10 mouse cellular contexts compared by ENCODE assay signal in genomic region chr10:81541363-81541762, GRCm38 (mm10). TPM values are rescaled to one million over a fixed set of nuclear protein-coding genes. Genes with fewer than 3 reads are reported as not detected.
DNase-seq lines count a peak whose midpoint lies in the region; ATAC-seq and TF ChIP-seq lines count a peak whose summit lies in the region.
"Had no signal": no experiment of that assay in that cellular context is flagged by ENCODE, and none has a peak within 500 bp of the region (broad histone marks: within the 10 kb centered on the region; RNA-seq: fewer than 3 reads in every experiment).

No protein-coding gene starts in this region.

- ATAC-seq in heart, embryonic 14.5 days (ENCODE audit: insufficient number of reproducible peaks, insufficient read depth, low FRiP score, low read depth) = no peak
- no peak for ATAC-seq in lung, postnatal 0 days
- ATAC-seq in intestine, embryonic 16.5 days = no peak
- ATAC-seq in stomach, embryonic 16.5 days (ENCODE audit: insufficient read depth, low FRiP score) = no peak

- DNase-seq in heart, postnatal 14 days = no peak
- no peak for DNase-seq in lung, postnatal 0 days (ENCODE audit: low spot score)
- DNase-seq in lung, adult 2 months = no peak
- no peak for DNase-seq in thymus, adult 18-20 months
- DNase-seq: cerebellum, adult 11-12 months; retina, postnatal 1 day; thymus, postnatal 14 days had no signal

- no peak for TF ChIP-seq CTCF in lung, postnatal 0 days (IDR thresholded peaks at IDR 0.05)
- no peak for TF ChIP-seq CTCF in lung, adult 2 months (IDR thresholded peaks at IDR 0.05; ENCODE audit: insufficient read depth, low read length)

- intact Hi-C loops in heart, postnatal 14 days (cut with DNase I) = loop anchor here (10.0 kb wide), 1 partner anchor 157 kb away; the partner anchor contains the start of genes Dohh, Gm48551 and Gm48552

- peak overlapping the region; percentile 18 to 37; a peak in 1 of 4 replicates for H3K27ac ChIP-seq in heart, embryonic 14.5 days (replicated peaks in 1 of 2; ENCODE audit: control insufficient read depth in 1 of 2, insufficient read depth in 1 of 2, low read depth in 2 of 2, low read length in 2 of 2)
- H3K27ac ChIP-seq in lung, postnatal 0 days (ENCODE audit: low read length) = peak overlapping the region; percentile 64
- H3K27ac ChIP-seq in intestine, embryonic 16.5 days (ENCODE audit: low read length) = peak overlapping the region; percentile 88
- H3K27ac ChIP-seq in stomach, embryonic 16.5 days (ENCODE audit: low read length) = peak overlapping the region; percentile 86; the same call in 1 of the 2 replicates

- H3K9me3 ChIP-seq in heart, embryonic 14.5 days (ENCODE audit: control insufficient read depth, low read length) = no peaks in the 10 kb centered on the region
- no peaks in the 10 kb centered on the region for H3K9me3 ChIP-seq in lung, postnatal 0 days (ENCODE audit: low read length)
- H3K9me3 ChIP-seq in intestine, embryonic 16.5 days (ENCODE audit: control insufficient read depth, low read length) = no peaks in the 10 kb centered on the region
- H3K9me3 ChIP-seq in stomach, embryonic 16.5 days (replicated peaks; ENCODE audit: control insufficient read depth, low read length) = no peaks in the 10 kb centered on the region

- WGBS in heart, embryonic 14.5 days = 72% methylated on average over 5 of the region's 5 CpGs
- WGBS in lung, postnatal 0 days = 72% methylated on average over 5 of the region's 5 CpGs
- 53% methylated on average over 5 of the region's 5 CpGs for WGBS in lung, adult 2 months
- WGBS in intestine, embryonic 16.5 days = 74% methylated on average over 5 of the region's 5 CpGs
- 68% methylated on average over 5 of the region's 5 CpGs for WGBS in stomach, embryonic 16.5 days

- peak overlapping the region; percentile 35; the same call in 1 of the 2 replicates for H3K4me2 ChIP-seq in heart, embryonic 14.5 days (ENCODE audit: low read length)
- H3K4me2 ChIP-seq in lung, postnatal 0 days (replicated peaks; ENCODE audit: low read depth, low read length) = peak overlapping the region; percentile 30
- H3K4me2 ChIP-seq in intestine, embryonic 16.5 days (ENCODE audit: low read depth, low read length) = peak overlapping the region; percentile 59
- peak overlapping the region; percentile 92; the same call in 1 of the 2 replicates for H3K4me2 ChIP-seq in stomach, embryonic 16.5 days (ENCODE audit: low read depth, low read length)

- TF ChIP-seq EP300 in lung, postnatal 0 days (IDR thresholded peaks at IDR 0.05) = no peak

- H3K4me3 ChIP-seq in heart, embryonic 14.5 days (ENCODE audit: control insufficient read depth in 1 of 2, insufficient read depth in 1 of 2, low read depth in 1 of 2, low read length in 2 of 2) = no peak overlapping the region
- H3K4me3 ChIP-seq in lung, postnatal 0 days (ENCODE audit: low read depth, low read length) = no peak overlapping the region
- no peak overlapping the region for H3K4me3 ChIP-seq in lung, adult 2 months (replicated peaks; ENCODE audit: extremely low read depth, low read depth, low read length)
- H3K4me3 ChIP-seq in intestine, embryonic 16.5 days (ENCODE audit: low read length) = peak overlapping the region; percentile 99
- no peak overlapping the region for H3K4me3 ChIP-seq in stomach, embryonic 16.5 days (replicated peaks; ENCODE audit: low read length)

- no peaks in the 10 kb centered on the region for H3K27me3 ChIP-seq in heart, embryonic 14.5 days (ENCODE audit: control insufficient read depth, insufficient read depth, low read length)
- H3K27me3 ChIP-seq in lung, postnatal 0 days (replicated peaks; ENCODE audit: insufficient read depth, low read length) = no peaks in the 10 kb centered on the region
- H3K27me3 ChIP-seq in intestine, embryonic 16.5 days (replicated peaks; ENCODE audit: control insufficient read depth, insufficient read depth, low read length) = no peaks in the 10 kb centered on the region
- no peaks in the 10 kb centered on the region for H3K27me3 ChIP-seq in stomach, embryonic 16.5 days (ENCODE audit: control insufficient read depth, insufficient read depth, low read length)

- H3K36me3 ChIP-seq in heart, embryonic 14.5 days (ENCODE audit: control insufficient read depth, insufficient read depth, low read length) = 0 out of 2 replicates have a peak, but pooled peaks cover 4% of the 10 kb centered on the region
- H3K36me3 ChIP-seq in lung, postnatal 0 days (ENCODE audit: insufficient read depth, low read length) = no peaks in the 10 kb centered on the region
- peaks cover 12% of the 10 kb centered on the region; the same call in 1 of the 2 replicates for H3K36me3 ChIP-seq in intestine, embryonic 16.5 days (ENCODE audit: control insufficient read depth, insufficient read depth, low read length)
- 0 out of 2 replicates have a peak, but pooled peaks cover 3% of the 10 kb centered on the region for H3K36me3 ChIP-seq in stomach, embryonic 16.5 days (ENCODE audit: control insufficient read depth, insufficient read depth, low read length)

- peak overlapping the region; percentile 93 for H3K9ac ChIP-seq in heart, embryonic 14.5 days (ENCODE audit: low read length)
- 0 out of 2 replicates have a peak overlapping the region, but pooled peaks have one; percentile 40 for H3K9ac ChIP-seq in lung, postnatal 0 days (replicated peaks; ENCODE audit: low read depth)
- H3K9ac ChIP-seq in intestine, embryonic 16.5 days (ENCODE audit: low read depth, low read length) = peak overlapping the region; percentile 99
- peak overlapping the region; percentile 94 for H3K9ac ChIP-seq in stomach, embryonic 16.5 days (ENCODE audit: low read length)

- no peak for TF ChIP-seq POLR2A in lung, adult 2 months (IDR thresholded peaks at IDR 0.05; ENCODE audit: borderline replicate concordance, extremely low read depth, low read depth, low read length)

- H3K4me1 ChIP-seq in heart, embryonic 14.5 days (ENCODE audit: control insufficient read depth in 2 of 2, insufficient read depth in 2 of 2, low read length in 2 of 2) = peaks cover 20 to 34% of the 10 kb centered on the region in 2 experiments
- peaks cover 23% of the 10 kb centered on the region; the same call in 1 of the 2 replicates for H3K4me1 ChIP-seq in lung, postnatal 0 days (ENCODE audit: insufficient read depth, low read depth, low read length)
- H3K4me1 ChIP-seq in lung, adult 2 months (ENCODE audit: control insufficient read depth, insufficient read depth, low read length) = peaks cover 32% of the 10 kb centered on the region
- peaks cover 40% of the 10 kb centered on the region for H3K4me1 ChIP-seq in intestine, embryonic 16.5 days (ENCODE audit: control insufficient read depth, insufficient read depth, low read length)
- H3K4me1 ChIP-seq in stomach, embryonic 16.5 days (ENCODE audit: control insufficient read depth, insufficient read depth, low read length) = peaks cover 30% of the 10 kb centered on the region

RNA-seq across cellular contexts. Expression of gene Gna11, which starts 3.6 kb away (rescaled TPM):
- 54.9 and 57.4 TPM in 2 replicates for polyA plus RNA-seq in heart, embryonic 14.5 days (2014; fragmentation: Nextera tagmentation; extraction: Ambion mirVana)
- 10 to 100 TPM; 50.6 to 51.6 TPM for total RNA-seq in heart, postnatal 14 days (2021)
- polyA plus RNA-seq in lung, postnatal 0 days (2015; fragmentation: Nextera tagmentation; extraction: Ambion mirVana) = 62.5 and 63.2 TPM in 2 replicates
- 114 and 117 TPM in 2 replicates for polyA plus RNA-seq in lung, adult 2 months (2012; rRNA removed)
- polyA plus RNA-seq in intestine, embryonic 16.5 days (2015; fragmentation: Nextera tagmentation; extraction: Ambion mirVana) = 296 and 339 TPM in 2 replicates
- polyA plus RNA-seq in stomach, embryonic 16.5 days (2015; fragmentation: Nextera tagmentation; extraction: Ambion mirVana) = 101 and 105 TPM in 2 replicates

RNA-seq across cellular contexts. Expression of gene Gna15, which starts 17.3 kb away (rescaled TPM):
- polyA plus RNA-seq in heart, embryonic 14.5 days (2014; fragmentation: Nextera tagmentation; extraction: Ambion mirVana) = 0.74 and 0.89 TPM in 2 replicates
- total RNA-seq in heart, postnatal 14 days (2021) = under 1 TPM; 0.73 to 0.76 TPM
- polyA plus RNA-seq in lung, postnatal 0 days (2015; fragmentation: Nextera tagmentation; extraction: Ambion mirVana) = 4.2 and 4.6 TPM in 2 replicates
- 8.5 and 9.5 TPM in 2 replicates for polyA plus RNA-seq in lung, adult 2 months (2012; rRNA removed)
- 1.1 and 1.5 TPM in 2 replicates for polyA plus RNA-seq in intestine, embryonic 16.5 days (2015; fragmentation: Nextera tagmentation; extraction: Ambion mirVana)
- polyA plus RNA-seq in stomach, embryonic 16.5 days (2015; fragmentation: Nextera tagmentation; extraction: Ambion mirVana) = 9.0 and 11.0 TPM in 2 replicates

RNA-seq across cellular contexts. Expression of gene Aes, which starts 17.9 kb away (rescaled TPM):
- 367 and 598 TPM in 2 replicates for polyA plus RNA-seq in heart, embryonic 14.5 days (2014; fragmentation: Nextera tagmentation; extraction: Ambion mirVana)
- total RNA-seq in heart, postnatal 14 days (2021) = 100 to 1,000 TPM; 900 to 948 TPM
- polyA plus RNA-seq in lung, postnatal 0 days (2015; fragmentation: Nextera tagmentation; extraction: Ambion mirVana) = 467 and 473 TPM in 2 replicates
- polyA plus RNA-seq in lung, adult 2 months (2012; rRNA removed) = 1,275 and 1,423 TPM in 2 replicates
- 473 and 518 TPM in 2 replicates for polyA plus RNA-seq in intestine, embryonic 16.5 days (2015; fragmentation: Nextera tagmentation; extraction: Ambion mirVana)
- 325 and 351 TPM in 2 replicates for polyA plus RNA-seq in stomach, embryonic 16.5 days (2015; fragmentation: Nextera tagmentation; extraction: Ambion mirVana)

RNA-seq across cellular contexts. Expression of gene Tle2, which starts 33.0 kb away (rescaled TPM):
- polyA plus RNA-seq in heart, embryonic 14.5 days (2014; fragmentation: Nextera tagmentation; extraction: Ambion mirVana) = 21.6 and 21.8 TPM in 2 replicates
- total RNA-seq in heart, postnatal 14 days (2021) = 10 to 100 TPM in 1 of 2 experiments, 1 to 10 TPM in 1; 9.4 to 11.2 TPM
- 29.9 and 37.0 TPM in 2 replicates for polyA plus RNA-seq in lung, postnatal 0 days (2015; fragmentation: Nextera tagmentation; extraction: Ambion mirVana)
- polyA plus RNA-seq in lung, adult 2 months (2012; rRNA removed) = 164 and 218 TPM in 2 replicates
- polyA plus RNA-seq in intestine, embryonic 16.5 days (2015; fragmentation: Nextera tagmentation; extraction: Ambion mirVana) = 12.6 and 13.6 TPM in 2 replicates
- polyA plus RNA-seq in stomach, embryonic 16.5 days (2015; fragmentation: Nextera tagmentation; extraction: Ambion mirVana) = 20.6 and 23.6 TPM in 2 replicates

RNA-seq across cellular contexts. Expression of gene S1pr4, which starts 41.4 kb away (rescaled TPM):
- 0.24 and 0.35 TPM in 2 replicates for polyA plus RNA-seq in heart, embryonic 14.5 days (2014; fragmentation: Nextera tagmentation; extraction: Ambion mirVana)
- total RNA-seq in heart, postnatal 14 days (2021) = 1 to 10 TPM in 1 of 2 experiments, under 1 TPM in 1; 0.96 to 1.2 TPM
- polyA plus RNA-seq in lung, postnatal 0 days (2015; fragmentation: Nextera tagmentation; extraction: Ambion mirVana) = 19.0 and 19.3 TPM in 2 replicates
- polyA plus RNA-seq in lung, adult 2 months (2012; rRNA removed) = 40.3 and 47.5 TPM in 2 replicates
- polyA plus RNA-seq in intestine, embryonic 16.5 days (2015; fragmentation: Nextera tagmentation; extraction: Ambion mirVana) = 0.86 and 0.99 TPM in 2 replicates
- 1.2 TPM in 2 replicates for polyA plus RNA-seq in stomach, embryonic 16.5 days (2015; fragmentation: Nextera tagmentation; extraction: Ambion mirVana)

Comparison
In these comparisons a context has a peak if more than half of its experiments do, and no peak if none do; other contexts are left out.
1. H3K27ac ChIP-seq: peak in every context shown above with its lines; median percentile 88 in intestine, embryonic 16.5 days; 86 in stomach, embryonic 16.5 days; 64 in lung, postnatal 0 days; 28 in heart, embryonic 14.5 days.
2. H3K4me2 ChIP-seq: peak in every context shown above with its lines; median percentile 92 in stomach, embryonic 16.5 days; 59 in intestine, embryonic 16.5 days; 35 in heart, embryonic 14.5 days; 30 in lung, postnatal 0 days.
3. H3K9ac ChIP-seq: peak in every context shown above with its lines; median percentile 99 in intestine, embryonic 16.5 days; 94 in stomach, embryonic 16.5 days; 93 in heart, embryonic 14.5 days; 40 in lung, postnatal 0 days.